Mouse (Mus musculus): ENCODE measurements around the gene Slc2a1. TPM values are rescaled to one million over a fixed set of nuclear protein-coding genes. Genes with fewer than 3 reads are reported as not detected.
A peak's percentile ranks its signal among the peaks of the same experiment; 100 is the strongest.

Gene Slc2a1
- polyA plus RNA-seq, 1 experiment: 42.5 TPM

DNA sequence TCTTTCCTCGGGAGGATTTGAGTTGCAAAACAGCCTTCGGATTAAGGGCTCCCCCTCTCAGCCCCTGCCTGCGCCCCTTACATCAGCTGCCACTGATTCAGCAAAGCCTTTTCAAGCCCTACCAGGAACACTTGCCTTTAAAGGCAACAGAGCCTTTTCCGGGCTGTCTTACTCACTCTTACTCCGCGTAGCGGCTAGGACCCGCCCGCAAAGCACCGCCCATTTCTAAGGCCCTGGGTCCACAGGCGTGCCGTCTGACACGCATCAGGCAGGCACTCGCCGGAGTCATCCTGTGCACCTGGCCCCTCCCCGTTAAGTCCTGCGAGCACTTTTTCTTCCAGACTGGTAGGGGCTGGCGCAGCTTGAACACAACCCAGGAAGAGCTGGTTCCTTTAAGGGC is 2.8 kb upstream of the Slc2a1 start:
- H3K4me1 ChIP-seq (replicated peaks; ENCODE audit: control insufficient read depth, insufficient read depth, low read length): peaks cover 25% of the 10 kb centered on the region
- WGBS: under 1% methylated on average over 18 of the region's 18 CpGs
- no peaks in the 10 kb centered on the region for H3K27me3 ChIP-seq (ENCODE audit: control insufficient read depth, insufficient read depth, low read length)
- TF ChIP-seq CTCF (IDR thresholded peaks at IDR 0.05; ENCODE audit: borderline replicate concordance, control insufficient read depth, extremely low read depth, insufficient read depth, low read length, poor library complexity) (peak; percentile 40; the same call in 1 of the 2 replicates), POLR2A (IDR thresholded peaks at IDR 0.05; ENCODE audit: control insufficient read depth, extremely low read depth, insufficient read depth, low read length, poor library complexity) (0 out of 2 replicates have a peak, but pooled peaks have one; percentile 26)
- peak; percentile 80 for DNase-seq
- peak overlapping the region; percentile 4; the same call in 1 of the 2 replicates for H3K27ac ChIP-seq (ENCODE audit: control insufficient read depth, insufficient read depth, low read length)
- no peaks in the 10 kb centered on the region for H3K36me3 ChIP-seq (ENCODE audit: control insufficient read depth, insufficient read depth, low read length)
- peak overlapping the region; percentile 4; the same call in 1 of the 2 replicates for H3K4me3 ChIP-seq (ENCODE audit: control insufficient read depth, insufficient read depth, low read length)

DNA sequence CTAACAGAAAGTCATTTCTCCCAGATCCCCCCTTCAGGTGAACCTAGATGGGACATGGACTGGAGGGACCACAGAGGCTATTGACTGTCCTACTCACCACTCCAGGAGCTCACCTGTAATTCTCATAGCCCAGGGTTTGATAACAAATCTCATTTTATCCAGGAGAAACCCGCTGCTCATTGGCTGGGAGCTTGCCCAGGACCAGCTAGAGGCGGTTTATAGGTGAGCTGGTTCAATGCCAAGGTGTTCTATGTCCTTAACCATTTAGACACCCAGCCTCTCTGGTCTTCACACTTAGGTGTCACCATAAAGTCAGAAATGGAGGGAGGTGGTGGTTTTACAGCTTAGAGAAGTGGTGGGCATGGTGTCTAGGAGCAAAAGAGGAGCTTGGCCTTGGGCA is 644 bp upstream of the Slc2a1 start:
- DNase-seq: no peak
- Histone ChIP-seq H3K36me3 (ENCODE audit: control insufficient read depth, insufficient read depth, low read length) (no peaks in the 10 kb centered on the region), H3K4me3 (ENCODE audit: control insufficient read depth, insufficient read depth, low read length) (no peak overlapping the region), H3K27me3 (ENCODE audit: control insufficient read depth, insufficient read depth, low read length) (no peaks in the 10 kb centered on the region), H3K27ac (ENCODE audit: control insufficient read depth, insufficient read depth, low read length) (no peak overlapping the region), H3K4me1 (replicated peaks; ENCODE audit: control insufficient read depth, insufficient read depth, low read length) (peaks cover 25% of the 10 kb centered on the region)
- 93% methylated on average over 2 of the region's 2 CpGs for WGBS
- TF ChIP-seq POLR2A (IDR thresholded peaks at IDR 0.05; ENCODE audit: control insufficient read depth, extremely low read depth, insufficient read depth, low read length, poor library complexity) (no peak), CTCF (IDR thresholded peaks at IDR 0.05; ENCODE audit: borderline replicate concordance, control insufficient read depth, extremely low read depth, insufficient read depth, low read length, poor library complexity) (no peak)

DNA sequence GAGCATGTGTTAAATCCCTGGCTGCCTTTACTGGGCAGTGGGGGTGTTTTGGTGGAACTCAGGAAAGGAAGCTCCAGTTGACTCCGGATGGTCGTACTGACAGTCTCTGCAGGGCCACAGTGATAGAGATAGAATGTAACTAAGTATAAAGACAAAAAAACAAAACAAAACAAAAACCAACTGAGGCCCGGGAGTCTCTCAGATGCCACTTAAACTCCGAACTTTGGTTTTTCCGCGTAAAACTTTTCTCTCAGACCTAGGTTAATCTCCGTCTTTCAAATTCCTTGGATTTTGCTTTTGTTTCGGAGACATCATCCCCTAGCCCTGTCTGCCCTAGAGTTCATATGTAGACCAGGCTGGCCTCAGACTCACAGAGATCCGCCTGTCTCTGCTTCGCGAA is 1.1 kb downstream of the Slc2a1 start:
- Histone ChIP-seq H3K4me1 (replicated peaks; ENCODE audit: control insufficient read depth, insufficient read depth, low read length) (peaks cover 25% of the 10 kb centered on the region), H3K27me3 (ENCODE audit: control insufficient read depth, insufficient read depth, low read length) (no peaks in the 10 kb centered on the region), H3K36me3 (ENCODE audit: control insufficient read depth, insufficient read depth, low read length) (no peaks in the 10 kb centered on the region), H3K27ac (ENCODE audit: control insufficient read depth, insufficient read depth, low read length) (peak overlapping the region; percentile 15; the same call in 1 of the 2 replicates), H3K4me3 (ENCODE audit: control insufficient read depth, insufficient read depth, low read length) (peak overlapping the region; percentile 71)
- no peak for TF ChIP-seq POLR2A (IDR thresholded peaks at IDR 0.05; ENCODE audit: control insufficient read depth, extremely low read depth, insufficient read depth, low read length, poor library complexity)
- no peak for TF ChIP-seq CTCF (IDR thresholded peaks at IDR 0.05; ENCODE audit: borderline replicate concordance, control insufficient read depth, extremely low read depth, insufficient read depth, low read length, poor library complexity)
- 35% methylated on average over 11 of the region's 11 CpGs for WGBS
- DNase-seq: no peak

DNA sequence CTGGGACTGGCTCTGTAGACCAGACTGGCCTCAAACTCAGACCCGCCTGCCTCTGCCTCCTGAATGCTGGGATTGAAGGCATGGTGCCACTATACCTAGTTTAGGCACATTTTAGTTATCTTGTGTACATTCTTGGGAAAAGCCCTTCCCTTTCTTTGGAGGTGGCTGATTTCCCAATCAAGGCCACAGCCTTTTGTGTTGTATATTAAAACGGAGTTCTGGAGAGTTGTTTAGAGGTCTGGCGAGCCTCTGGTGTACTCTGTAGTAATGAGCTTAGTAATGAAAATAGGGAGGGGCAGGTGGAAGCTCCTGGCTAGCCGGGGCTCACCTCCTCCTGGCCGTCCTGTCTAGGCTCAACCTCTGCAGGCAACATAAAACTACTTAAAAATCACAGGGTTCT is 2.0 kb downstream of the Slc2a1 start:
- Histone ChIP-seq H3K27ac (ENCODE audit: control insufficient read depth, insufficient read depth, low read length) (no peak overlapping the region), H3K27me3 (ENCODE audit: control insufficient read depth, insufficient read depth, low read length) (no peaks in the 10 kb centered on the region), H3K4me3 (ENCODE audit: control insufficient read depth, insufficient read depth, low read length) (no peak overlapping the region), H3K36me3 (ENCODE audit: control insufficient read depth, insufficient read depth, low read length) (no peaks in the 10 kb centered on the region), H3K4me1 (replicated peaks; ENCODE audit: control insufficient read depth, insufficient read depth, low read length) (peaks cover 19% of the 10 kb centered on the region)
- 97% methylated on average over 5 of the region's 5 CpGs for WGBS
- TF ChIP-seq POLR2A (IDR thresholded peaks at IDR 0.05; ENCODE audit: control insufficient read depth, extremely low read depth, insufficient read depth, low read length, poor library complexity): no peak
- no peak for TF ChIP-seq CTCF (IDR thresholded peaks at IDR 0.05; ENCODE audit: borderline replicate concordance, control insufficient read depth, extremely low read depth, insufficient read depth, low read length, poor library complexity)
- DNase-seq: no peak

DNA sequence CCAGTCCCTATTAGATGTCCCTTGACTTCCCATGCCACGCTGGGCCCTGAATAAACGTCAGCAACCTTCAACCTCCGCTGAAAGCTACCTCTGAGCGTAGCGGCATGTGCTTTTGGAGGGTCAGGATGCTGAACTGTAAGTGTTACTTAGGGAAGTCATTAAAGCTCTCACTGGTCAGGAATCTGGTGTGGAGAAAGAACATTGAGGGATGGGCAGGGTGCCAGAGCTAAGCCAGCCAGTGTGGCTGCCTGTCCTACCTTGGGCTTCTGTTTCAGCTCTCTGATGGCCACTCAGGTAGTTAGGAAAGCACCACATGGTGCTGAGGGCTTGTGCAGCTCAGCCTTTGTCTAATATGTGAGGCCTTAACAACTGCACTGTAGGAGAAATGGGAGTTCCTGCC is 2.9 kb downstream of the Slc2a1 start:
- Histone ChIP-seq H3K27me3 (ENCODE audit: control insufficient read depth, insufficient read depth, low read length) (no peaks in the 10 kb centered on the region), H3K27ac (ENCODE audit: control insufficient read depth, insufficient read depth, low read length) (no peak overlapping the region), H3K4me3 (ENCODE audit: control insufficient read depth, insufficient read depth, low read length) (no peak overlapping the region), H3K36me3 (ENCODE audit: control insufficient read depth, insufficient read depth, low read length) (no peaks in the 10 kb centered on the region), H3K4me1 (replicated peaks; ENCODE audit: control insufficient read depth, insufficient read depth, low read length) (peaks cover 15% of the 10 kb centered on the region)
- TF ChIP-seq POLR2A (IDR thresholded peaks at IDR 0.05; ENCODE audit: control insufficient read depth, extremely low read depth, insufficient read depth, low read length, poor library complexity) (no peak), CTCF (IDR thresholded peaks at IDR 0.05; ENCODE audit: borderline replicate concordance, control insufficient read depth, extremely low read depth, insufficient read depth, low read length, poor library complexity) (no peak)
- WGBS: 97% methylated on average over 5 of the region's 5 CpGs
- DNase-seq: no peak

DNA sequence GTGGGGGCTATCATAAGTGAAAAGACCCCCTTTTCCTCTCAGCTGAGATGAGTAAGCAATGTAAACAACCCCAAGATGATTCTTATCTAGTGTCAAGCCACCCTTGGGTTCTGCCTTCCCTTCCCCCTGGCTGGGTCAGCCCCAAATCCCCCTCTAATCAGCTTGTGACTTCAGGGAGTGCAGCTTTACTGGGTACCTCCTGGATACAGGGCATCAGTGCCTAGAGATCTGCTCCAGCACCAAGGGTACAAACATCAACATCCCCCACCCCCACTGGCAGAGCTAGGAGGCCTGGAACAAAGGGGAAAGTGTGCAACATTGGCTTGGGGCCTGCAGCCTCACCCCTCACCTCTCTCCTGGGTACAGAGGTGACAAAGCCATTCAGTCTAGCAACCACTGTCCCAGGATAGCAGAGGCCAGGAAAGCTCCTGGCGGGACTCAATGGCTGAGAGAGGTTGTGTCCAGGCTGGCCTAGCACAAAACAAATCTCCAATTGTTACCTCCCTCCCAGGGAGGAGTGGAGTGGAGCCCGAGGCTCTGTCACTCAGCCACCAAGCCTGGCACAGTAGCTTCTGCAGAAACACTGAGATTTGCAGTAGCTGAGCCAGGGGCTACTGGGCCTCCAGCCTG is 3.9 kb downstream of the Slc2a1 start:
- DNase-seq: no peak
- peaks cover 18% of the 10 kb centered on the region for H3K4me1 ChIP-seq (replicated peaks; ENCODE audit: control insufficient read depth, insufficient read depth, low read length)
- H3K36me3 ChIP-seq (ENCODE audit: control insufficient read depth, insufficient read depth, low read length): no peaks in the 10 kb centered on the region
- no peak overlapping the region for H3K4me3 ChIP-seq (ENCODE audit: control insufficient read depth, insufficient read depth, low read length)
- no peak for TF ChIP-seq CTCF (IDR thresholded peaks at IDR 0.05; ENCODE audit: borderline replicate concordance, control insufficient read depth, extremely low read depth, insufficient read depth, low read length, poor library complexity)
- TF ChIP-seq POLR2A (IDR thresholded peaks at IDR 0.05; ENCODE audit: control insufficient read depth, extremely low read depth, insufficient read depth, low read length, poor library complexity): no peak
- H3K27ac ChIP-seq (ENCODE audit: control insufficient read depth, insufficient read depth, low read length): no peak overlapping the region
- no peaks in the 10 kb centered on the region for H3K27me3 ChIP-seq (ENCODE audit: control insufficient read depth, insufficient read depth, low read length)
- 86% methylated on average over 2 of the region's 2 CpGs for WGBS
